ENCODE assay signal across 28 mouse cellular contexts in genomic region chr2:158386072-158386471, GRCm38 (mm10). TPM values are rescaled to one million over a fixed set of nuclear protein-coding genes. Genes with fewer than 3 reads are reported as not detected.
DNase-seq lines count a peak whose midpoint lies in the region; ATAC-seq and TF ChIP-seq lines count a peak whose summit lies in the region.
"Had no signal": no experiment of that assay in that cellular context is flagged by ENCODE, and none has a peak within 500 bp of the region (broad histone marks: within the 10 kb centered on the region; RNA-seq: fewer than 3 reads in every experiment).

No protein-coding gene starts in this region.

- TF ChIP-seq POLR2A in kidney, adult 2 months (IDR thresholded peaks at IDR 0.05; ENCODE audit: low read depth, low read length) = no peak
- TF ChIP-seq POLR2A in cortical plate, adult 2 months (IDR thresholded peaks at IDR 0.05; ENCODE audit: extremely low read depth, insufficient read depth, low read length) = peak; percentile 41; the same call in 1 of the 2 replicates

- H3K27ac ChIP-seq in kidney, postnatal 0 days = no peak overlapping the region
- H3K27ac ChIP-seq in kidney, adult 2 months (ENCODE audit: insufficient read depth, low read depth, low read length) = no peak overlapping the region
- no peak overlapping the region for H3K27ac ChIP-seq in cortical plate, adult 2 months (ENCODE audit: insufficient read depth, low read length)
- H3K27ac ChIP-seq: hindbrain, embryonic 14.5 days; limb, embryonic 10.5 days; limb, embryonic 15.5 days; liver, embryonic 13.5 days had no signal

- no peaks in the 10 kb centered on the region for H3K27me3 ChIP-seq in kidney, postnatal 0 days (ENCODE audit: insufficient read depth, low read length)
- no peaks in the 10 kb centered on the region for H3K27me3 ChIP-seq in kidney, adult 2 months (replicated peaks; ENCODE audit: control insufficient read depth, insufficient read depth, low read length)
- H3K27me3 ChIP-seq: heart, embryonic 12.5 days; limb, embryonic 15.5 days; liver, embryonic 13.5 days had no signal

- no peak overlapping the region for H3K4me2 ChIP-seq in kidney, postnatal 0 days (ENCODE audit: low read length)
- H3K4me2 ChIP-seq: heart, embryonic 12.5 days; hindbrain, embryonic 14.5 days; limb, embryonic 15.5 days; liver, embryonic 13.5 days; midbrain, embryonic 11.5 days had no signal

- DNase-seq in embryo, embryonic 11 days = peak; percentile 9
- no peak for DNase-seq in embryo, embryonic 9.5 days (ENCODE audit: extremely low spot score)
- peak; percentile 18 for DNase-seq in kidney, postnatal 0 days (ENCODE audit: low spot score)
- DNase-seq in kidney, adult 2 months = no peak
- DNase-seq in right cerebral cortex, postnatal 14 days = no peak
- DNase-seq in right cerebral cortex, adult 18-20 months = no peak
- DNase-seq: adrenal gland, adult 2 months; adrenal gland, postnatal 36 days; cerebellum, postnatal 14 days; gastrocnemius, postnatal 14 days; heart, adult 11 months; heart, postnatal 4 days; kidney, adult 8-10 months; kidney, postnatal 10 days; layer of hippocampus, postnatal 36 days; liver, embryonic 13.5 days; lung, postnatal 14 days; thymus, postnatal 14 days had no signal

- WGBS in kidney, postnatal 0 days = 25% methylated on average over 8 of the region's 8 CpGs
- 36% methylated on average over 8 of the region's 8 CpGs for WGBS in kidney, adult 2 months

- H3K4me1 ChIP-seq in kidney, postnatal 0 days (replicated peaks; ENCODE audit: insufficient read depth, low read length) = no peaks in the 10 kb centered on the region
- H3K4me1 ChIP-seq in kidney, adult 2 months (ENCODE audit: control insufficient read depth, insufficient read depth, low read length) = 0 out of 2 replicates have a peak, but pooled peaks cover 3% of the 10 kb centered on the region
- H3K4me1 ChIP-seq in cortical plate, adult 2 months (ENCODE audit: control insufficient read depth, insufficient read depth, low read length) = no peaks in the 10 kb centered on the region; the same call in 1 of the 2 replicates
- H3K4me1 ChIP-seq: heart, embryonic 12.5 days; limb, embryonic 10.5 days; limb, embryonic 15.5 days; liver, embryonic 13.5 days had no signal

- TF ChIP-seq CTCF in kidney, postnatal 0 days (IDR thresholded peaks at IDR 0.05; ENCODE audit: low read depth) = no peak
- TF ChIP-seq CTCF in kidney, adult 2 months (conservative IDR thresholded peaks at IDR 0.05; ENCODE audit: insufficient read depth, insufficient read length, low read depth, low read length) = no peak
- no peak for TF ChIP-seq CTCF in cortical plate, adult 2 months (IDR thresholded peaks at IDR 0.05; ENCODE audit: extremely low read depth, insufficient read depth, low read length)

- no peak overlapping the region for H3K4me3 ChIP-seq in kidney, postnatal 0 days (replicated peaks; ENCODE audit: low read depth, low read length)
- H3K4me3 ChIP-seq in kidney, adult 2 months (ENCODE audit: insufficient read depth, low read depth, low read length) = no peak overlapping the region
- no peak overlapping the region for H3K4me3 ChIP-seq in cortical plate, adult 2 months (ENCODE audit: insufficient read depth, low read length)
- H3K4me3 ChIP-seq: erythroblast, embryonic 14.5 days; heart, embryonic 12.5 days; limb, embryonic 10.5 days; limb, embryonic 15.5 days; liver, embryonic 13.5 days had no signal

- no peak for ATAC-seq in kidney, postnatal 0 days (replicated peaks; ENCODE audit: low FRiP score, low read depth)
- ATAC-seq: activated CD4-positive, CD25-positive, alpha-beta regulatory T cell, adult 4 months; forebrain, embryonic 16.5 days; inflammation-experienced regulatory T-cells, adult 6 months had no signal

- no peaks in the 10 kb centered on the region for H3K36me3 ChIP-seq in kidney, postnatal 0 days (ENCODE audit: insufficient read depth, low read length)
- no peaks in the 10 kb centered on the region for H3K36me3 ChIP-seq in kidney, adult 2 months (ENCODE audit: control insufficient read depth, insufficient read depth, low read length)
- H3K36me3 ChIP-seq: heart, embryonic 12.5 days; limb, embryonic 10.5 days; limb, embryonic 15.5 days; liver, embryonic 13.5 days had no signal

- H3K9me3 ChIP-seq in kidney, postnatal 0 days (replicated peaks; ENCODE audit: low read length) = no peaks in the 10 kb centered on the region
- H3K9me3 ChIP-seq: heart, embryonic 12.5 days; limb, embryonic 10.5 days; limb, embryonic 15.5 days; liver, embryonic 13.5 days had no signal

- H3K9ac ChIP-seq in kidney, postnatal 0 days (ENCODE audit: low read depth, low read length) = no peak overlapping the region
- H3K9ac ChIP-seq: heart, embryonic 12.5 days; hindbrain, embryonic 14.5 days; limb, embryonic 15.5 days; liver, embryonic 13.5 days had no signal

RNA-seq across cellular contexts. Expression of gene Snhg11, which starts 10.6 kb away (rescaled TPM):
- 2.9 and 3.5 TPM in 2 replicates for polyA plus RNA-seq in kidney, postnatal 0 days (2015; fragmentation: Nextera tagmentation; extraction: Ambion mirVana)
- polyA plus RNA-seq in kidney, adult 2 months (2012; rRNA removed) = 35.3 and 58.4 TPM in 2 replicates
- 1,659 and 1,881 TPM in 2 replicates for polyA plus RNA-seq in cortical plate, adult 2 months (2012; rRNA removed)
- polyA plus RNA-seq: erythroblast, embryonic 14.5 days had no signal

RNA-seq across cellular contexts. Expression of gene Ralgapb, which starts 23.6 kb away (rescaled TPM):
- polyA plus RNA-seq in kidney, postnatal 0 days (2015; fragmentation: Nextera tagmentation; extraction: Ambion mirVana) = 13.9 and 17.6 TPM in 2 replicates
- polyA plus RNA-seq in kidney, adult 2 months (2012; rRNA removed) = 25.6 and 30.6 TPM in 2 replicates
- 53.1 and 53.6 TPM in 2 replicates for polyA plus RNA-seq in cortical plate, adult 2 months (2012; rRNA removed)

Comparison
In these comparisons a context has a peak if more than half of its experiments do, and no peak if none do; other contexts are left out.
1. DNase-seq: peak in embryo, embryonic 11 days (single experiment) and kidney, postnatal 0 days (single experiment); none in embryo, embryonic 9.5 days (single experiment), kidney, adult 2 months (single experiment), right cerebral cortex, postnatal 14 days (single experiment) and right cerebral cortex, adult 18-20 months (single experiment).
2. RNA of gene Snhg11, which starts 10.6 kb away (polyA plus RNA-seq): 1,659 to 1,881 TPM in cortical plate, adult 2 months; 35.3 to 58.4 TPM in kidney, adult 2 months and 2.9 to 3.5 TPM in kidney, postnatal 0 days; every median in the first group is over 10 times any median in the second.